Mouse (Mus musculus) cerebellum, adult 9-11 months (tissue): ENCODE measurements around the gene Gm20662.
A peak's percentile ranks its signal among the peaks of the same experiment; 100 is the strongest.

ENCODE experiments used
- DNase-seq: peaks from one replicate; pipeline ENCODE4 v3.0.0; 2022

The Gm20662 gene

DNA sequence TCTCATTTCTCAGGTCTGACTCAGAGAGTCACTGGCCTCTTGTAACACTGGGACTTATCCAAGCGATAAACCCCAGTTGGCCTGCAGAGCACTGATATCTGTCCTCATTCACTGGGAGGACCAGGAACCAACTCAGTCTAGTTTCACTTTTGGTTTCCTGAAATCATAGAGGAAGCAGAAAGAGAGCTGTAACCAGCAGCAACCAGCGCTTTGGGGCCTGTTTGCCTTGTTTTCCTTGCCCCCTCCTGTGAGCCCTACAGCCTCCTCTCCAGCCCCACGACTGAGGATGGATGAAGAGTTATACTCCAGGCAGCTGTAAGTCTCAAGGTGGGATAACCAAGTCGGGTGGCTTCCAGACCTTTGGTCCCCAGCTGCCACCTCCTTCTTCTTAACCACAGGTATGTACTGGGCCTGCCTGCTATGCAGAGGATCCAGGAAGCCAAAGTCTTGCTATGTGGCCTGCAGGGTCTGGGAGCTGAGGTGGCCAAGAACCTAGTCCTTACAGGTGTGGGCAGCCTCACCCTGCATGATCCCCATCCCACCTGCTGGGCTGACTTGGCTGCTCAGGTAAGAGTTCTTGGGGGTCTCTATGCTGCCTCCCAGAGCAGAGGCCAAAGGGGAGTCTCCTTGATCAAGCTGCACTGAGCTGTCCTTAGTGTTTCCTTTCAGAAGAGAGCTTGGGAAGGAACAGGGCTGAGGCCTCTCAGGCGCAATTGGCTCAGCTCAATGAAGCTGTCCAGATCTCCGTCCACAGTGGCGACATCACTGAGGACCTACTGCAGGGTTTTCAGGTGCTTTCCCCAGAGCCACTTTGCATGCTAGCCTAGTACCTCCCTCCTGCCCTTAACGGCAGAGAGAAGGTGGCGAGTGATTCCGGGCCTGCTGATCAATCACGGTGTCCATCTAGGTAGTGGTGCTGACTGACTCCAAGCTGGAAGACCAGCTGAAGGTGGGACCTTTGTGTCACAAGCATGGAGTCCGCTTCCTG lies 20.5 kb upstream of the Gm20662 start, which contains the start of gene Uba7:
TSS of gene Uba7 (plus strand) at position 107 of the 988 bp plus-strand sequence.
- DNase-seq, result no peak

DNA sequence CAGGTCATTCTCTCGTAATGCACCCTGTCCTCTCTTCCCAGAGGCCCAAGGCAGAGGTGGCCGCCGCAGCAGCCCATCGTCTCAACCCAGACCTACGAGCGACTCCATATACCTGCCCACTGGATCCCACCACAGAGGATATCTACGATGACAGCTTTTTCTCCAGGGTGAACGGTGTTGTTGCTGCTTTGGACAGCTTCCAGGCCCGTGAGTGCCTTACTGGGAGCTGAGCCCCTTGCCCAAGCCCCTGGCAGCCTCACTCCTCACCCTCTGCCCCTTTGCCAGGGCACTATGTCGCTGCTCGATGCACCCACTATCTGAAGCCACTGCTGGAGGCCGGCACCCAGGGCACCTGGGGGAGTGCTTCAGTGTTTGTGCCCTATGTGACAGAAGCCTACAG lies 17.3 kb upstream of the Gm20662 start:
- DNase-seq, result no peak

DNA sequence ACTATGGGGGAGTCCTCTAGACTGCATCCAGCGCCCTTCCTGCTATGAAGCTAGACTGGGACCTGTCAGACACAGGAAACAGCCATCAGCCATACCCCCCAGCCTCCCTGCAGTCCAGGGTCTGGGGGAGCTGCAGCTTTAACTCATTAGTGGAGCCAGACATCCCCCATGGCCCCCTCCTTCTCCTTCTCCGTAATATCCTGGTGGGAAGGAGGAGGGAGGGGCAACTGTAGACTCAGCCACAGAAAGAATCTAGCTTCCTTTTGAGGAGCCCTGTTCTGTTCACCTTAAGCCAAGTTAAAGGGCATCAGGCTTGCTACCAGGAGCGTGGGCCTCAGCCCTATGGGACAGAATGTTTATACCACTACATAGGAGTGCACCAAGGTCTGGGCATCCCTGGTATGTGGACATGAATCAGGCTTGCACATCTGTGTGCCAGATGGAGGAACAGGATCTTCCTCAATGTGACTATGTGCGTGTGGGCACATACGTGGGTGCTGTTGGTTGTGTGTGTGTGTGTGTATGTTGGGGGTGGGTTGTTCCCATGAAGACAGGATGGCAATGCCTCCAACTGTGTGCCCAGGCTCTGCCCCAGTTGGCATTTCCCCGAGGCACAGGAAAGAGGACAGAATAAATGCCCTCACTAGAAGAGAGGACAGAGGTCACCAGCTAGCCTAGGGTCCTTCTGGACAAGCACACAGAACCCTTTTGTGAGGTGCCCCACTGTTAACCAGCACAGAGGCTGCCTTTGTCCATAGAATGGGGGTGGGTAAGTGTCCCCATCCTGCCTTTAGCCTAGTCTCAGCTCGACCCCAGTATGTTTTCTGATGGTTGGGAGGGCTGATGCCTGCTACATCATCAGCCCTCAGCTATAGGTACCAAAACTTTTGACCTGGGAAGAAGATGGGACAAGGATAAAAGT lies 14.2 kb upstream of the Gm20662 start:
- no peak for DNase-seq

DNA sequence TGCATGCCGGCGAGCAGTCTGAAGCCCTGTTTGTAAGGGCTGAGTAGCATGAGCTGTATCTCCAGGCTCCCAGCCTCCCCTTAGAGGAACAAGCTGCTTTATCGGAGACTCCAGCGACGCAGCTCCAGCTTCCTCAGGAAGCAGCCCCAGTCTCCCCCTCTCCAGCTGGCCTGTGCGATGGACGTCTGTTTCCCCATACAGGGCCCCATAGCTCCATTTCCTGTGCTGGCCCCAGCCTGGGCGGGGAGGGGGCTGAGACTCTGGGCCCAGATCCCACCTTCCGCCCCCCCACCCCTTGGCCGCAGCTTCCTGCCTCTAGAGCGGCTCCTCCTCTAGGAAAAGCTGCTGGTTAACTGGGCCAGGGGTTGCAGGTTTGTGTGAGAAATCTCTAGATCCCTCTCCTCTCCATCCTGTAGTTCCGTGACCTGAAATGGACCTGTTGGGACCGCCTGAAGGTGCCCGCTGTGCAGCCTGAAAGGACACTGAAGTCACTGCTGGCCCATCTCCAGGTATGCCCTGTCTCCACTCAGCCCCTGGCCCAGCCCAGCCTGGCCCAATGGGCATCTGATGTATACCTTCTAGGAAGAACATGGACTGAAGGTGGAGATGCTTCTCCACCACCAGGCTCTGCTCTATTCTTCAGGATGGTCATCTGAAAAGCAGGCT lies 13.3 kb upstream of the Gm20662 start, which contains the start of gene Gm20661:
TSS of gene Gm20661 (plus strand) at position 378 of the 666 bp plus-strand sequence.
- DNase-seq, result no peak

DNA sequence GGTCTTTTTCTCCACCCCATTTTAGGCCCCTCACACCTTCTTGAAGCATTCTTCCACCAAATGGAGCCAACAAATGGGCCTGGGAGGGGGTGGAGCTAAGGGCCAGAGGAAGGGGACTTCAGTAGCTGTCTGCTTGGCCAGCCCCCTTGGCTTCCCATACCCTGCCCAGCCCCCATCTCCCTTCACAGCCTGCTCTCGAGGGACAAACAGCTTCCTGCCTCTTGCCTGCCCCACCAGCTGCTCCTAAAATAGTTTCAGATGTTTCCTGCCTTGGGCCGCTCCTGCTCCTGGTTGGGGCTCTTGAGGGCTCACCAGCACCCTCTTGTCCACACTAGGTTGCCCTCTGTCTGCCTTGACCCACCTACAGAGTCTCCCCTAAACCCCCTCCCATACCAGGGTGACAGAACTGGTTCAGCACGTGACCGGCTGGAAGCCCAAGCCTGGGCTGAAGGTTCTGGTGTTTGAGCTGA lies 12.7 kb upstream of the Gm20662 start:
- DNase-seq, result peak; percentile 33

DNA sequence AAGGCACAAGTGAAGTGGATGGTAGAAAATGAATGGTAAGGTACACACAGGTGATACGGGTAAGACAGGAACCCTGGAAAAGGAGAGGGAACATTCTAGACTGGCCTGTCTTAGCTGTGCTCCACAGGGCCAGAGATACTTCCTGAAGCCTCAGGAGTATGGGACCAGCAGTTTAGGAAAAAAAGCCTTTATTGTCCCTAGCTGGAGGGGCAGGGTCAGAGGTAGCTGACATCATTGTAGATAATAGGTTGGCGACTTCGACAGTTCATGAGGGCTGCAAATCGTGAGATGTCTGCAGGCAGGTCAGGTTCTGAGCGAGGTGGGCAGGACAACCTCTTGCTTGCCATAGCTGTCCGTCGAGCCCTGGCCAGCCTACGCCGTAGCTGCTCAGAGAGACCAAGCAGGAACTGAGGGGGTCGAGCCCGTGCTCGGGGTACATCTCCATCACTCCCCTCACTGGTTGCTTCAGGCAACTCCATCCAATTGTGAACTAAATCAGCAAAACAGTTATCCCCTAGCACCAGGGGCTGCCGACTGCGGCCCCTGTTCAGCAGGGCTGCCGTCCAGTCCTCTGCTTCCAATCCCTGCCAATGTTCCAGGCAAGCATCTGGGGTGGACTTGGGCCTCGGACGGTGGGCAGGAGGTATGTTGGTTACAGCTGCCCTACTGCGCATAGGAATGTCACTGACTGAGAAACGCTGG lies 11.9 kb upstream of the Gm20662 start:
- no peak for DNase-seq

DNA sequence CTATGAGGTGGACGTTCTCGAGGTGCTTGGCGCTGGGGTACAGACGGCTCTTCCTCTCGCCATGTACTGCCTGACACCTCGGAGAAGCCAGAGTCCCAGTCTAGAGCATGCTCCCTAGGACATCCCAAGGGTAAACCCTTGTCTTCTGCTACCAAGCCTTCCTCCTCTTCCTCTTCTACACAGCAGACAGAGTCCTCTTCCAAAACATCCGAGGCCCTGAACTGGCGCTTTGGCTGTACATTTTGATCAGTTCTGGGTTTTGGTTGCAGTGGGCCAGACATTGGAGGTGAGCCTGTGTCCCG lies 11.4 kb upstream of the Gm20662 start:
- no peak for DNase-seq

DNA sequence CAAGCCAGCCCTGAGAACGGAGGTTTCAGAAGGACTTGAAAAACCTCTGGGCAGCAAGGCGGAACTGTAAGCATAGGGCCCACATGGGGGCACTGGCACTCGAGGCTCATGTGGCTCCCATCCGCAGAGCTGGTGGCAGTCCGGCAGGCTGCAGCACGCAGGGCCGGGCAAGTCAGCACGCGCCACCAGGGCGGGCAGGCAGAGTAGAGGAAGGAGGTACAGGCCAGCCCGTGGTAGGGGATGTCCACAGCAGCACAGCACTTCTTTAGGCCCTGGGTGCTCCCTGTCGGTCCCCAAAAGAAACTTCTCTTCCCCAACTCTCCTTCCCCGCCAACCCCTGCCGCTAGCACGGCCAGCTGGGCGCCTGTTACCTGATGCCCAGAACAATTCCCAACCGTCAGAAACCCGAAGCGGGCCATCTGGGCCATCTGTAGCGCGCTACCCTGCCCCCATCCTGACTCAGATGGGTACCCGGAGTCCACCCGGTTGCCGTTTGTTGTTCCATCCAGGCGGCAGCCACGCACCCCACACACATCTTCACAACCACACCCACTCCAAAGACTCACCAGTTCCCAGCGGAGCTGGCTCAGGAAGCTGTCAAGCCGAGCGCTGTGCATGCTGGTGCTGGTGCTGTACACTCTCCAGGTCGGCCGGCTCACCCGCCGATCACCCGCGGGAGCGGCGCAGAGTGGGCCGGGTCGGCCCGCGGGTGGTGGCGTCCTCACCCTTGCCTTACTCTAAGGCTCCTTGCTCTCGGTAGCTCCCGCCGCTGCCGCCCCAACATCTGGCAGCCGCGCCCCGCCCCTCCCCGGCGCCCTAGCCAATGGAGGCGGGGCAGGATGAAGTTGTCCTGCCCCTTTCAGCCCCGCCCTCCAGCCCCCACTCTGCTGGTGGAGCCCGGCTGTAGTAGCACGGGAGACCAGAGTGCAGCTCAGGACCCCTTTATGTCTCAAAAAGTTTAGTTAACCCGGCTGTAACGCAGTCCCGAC lies 10.7 kb upstream of the Gm20662 start, which contains the start of gene Inka1:
TSS of gene Inka1 (minus strand) at position 749 of the 989 bp plus-strand sequence.
- DNase-seq, result peak; percentile 70

DNA sequence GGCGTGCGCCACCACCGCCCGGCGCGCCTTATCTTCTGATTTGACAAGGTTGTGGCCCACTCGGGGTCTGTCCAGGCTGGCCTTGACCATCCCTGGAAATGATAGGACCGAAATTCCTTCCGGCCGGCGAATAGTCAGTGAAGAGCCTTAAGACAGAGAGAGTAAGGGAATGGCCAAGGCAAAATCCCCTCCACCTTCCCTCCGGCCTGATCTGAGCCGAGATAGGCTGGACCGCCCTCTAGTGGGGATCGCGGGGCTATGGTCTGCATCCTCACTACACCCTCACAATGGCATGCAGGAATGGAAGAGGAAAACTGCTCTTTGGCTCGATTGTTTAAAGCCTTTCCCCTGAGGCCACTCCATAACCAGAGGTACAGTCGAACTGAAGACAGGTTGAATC lies 9.8 kb upstream of the Gm20662 start:
- peak; percentile 77 for DNase-seq

DNA sequence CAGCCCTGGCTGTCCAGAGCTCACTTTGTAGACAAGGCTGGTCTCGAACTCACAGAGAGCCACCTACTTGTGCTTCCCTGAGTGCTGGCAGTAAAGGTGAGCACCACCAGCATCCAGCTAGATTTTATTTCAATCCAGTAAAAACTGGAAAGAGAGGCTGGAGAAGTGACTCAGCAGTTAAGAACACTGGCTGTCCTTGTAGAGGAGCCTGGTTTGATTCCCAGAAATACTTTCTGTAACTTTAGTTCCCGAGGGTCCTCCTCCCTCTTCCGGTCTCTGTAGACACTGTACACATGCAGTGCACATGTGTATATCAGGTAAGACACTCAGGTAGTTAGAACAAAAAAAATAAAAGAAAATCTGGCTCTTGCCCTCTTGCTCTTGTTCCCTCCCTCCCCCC lies 8.2 kb upstream of the Gm20662 start:
- no peak for DNase-seq

DNA sequence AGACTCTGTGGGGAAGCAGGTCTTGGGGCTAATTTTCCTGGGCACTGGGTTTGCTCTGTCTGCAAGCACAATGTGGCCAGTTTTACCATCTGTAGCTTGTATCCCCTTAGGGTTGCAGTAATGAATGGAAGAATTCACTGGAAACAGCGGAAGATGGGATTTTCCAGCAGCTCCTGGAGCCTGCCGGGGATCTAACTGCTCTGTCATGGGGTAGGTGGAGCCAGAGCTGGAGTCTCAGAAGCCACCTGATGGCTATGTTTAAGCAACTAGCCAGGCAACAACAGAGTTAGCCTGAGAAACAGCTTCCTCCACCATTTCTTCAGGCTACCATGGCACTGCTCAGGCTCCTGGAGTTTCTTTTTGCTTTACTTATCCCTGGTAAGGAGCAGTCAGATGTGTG lies 4.0 kb upstream of the Gm20662 start, which contains the start of gene Cdhr4:
TSS of gene Cdhr4 (plus strand) at position 301 of the 400 bp plus-strand sequence.
- DNase-seq, result no peak

DNA sequence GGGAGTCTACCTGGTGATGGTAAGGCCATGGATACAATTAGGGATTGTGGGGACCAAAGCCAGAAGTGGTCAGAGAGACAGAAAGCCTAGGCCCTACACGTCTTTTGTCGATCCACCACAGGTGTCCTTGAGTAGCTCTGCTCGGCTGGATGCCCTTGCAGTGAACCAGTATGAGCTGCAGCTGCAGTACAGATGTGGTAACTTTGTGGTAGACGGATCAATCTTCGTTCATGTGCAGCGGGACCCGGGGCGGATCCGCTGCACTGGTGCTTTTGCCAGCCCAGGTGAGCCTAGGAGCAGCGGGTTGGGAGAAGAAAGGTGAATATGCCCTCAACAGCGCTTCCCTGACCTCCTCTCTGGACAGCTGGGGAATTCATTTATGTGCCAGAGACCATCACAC lies 3.1 kb upstream of the Gm20662 start:
- no peak for DNase-seq

DNA sequence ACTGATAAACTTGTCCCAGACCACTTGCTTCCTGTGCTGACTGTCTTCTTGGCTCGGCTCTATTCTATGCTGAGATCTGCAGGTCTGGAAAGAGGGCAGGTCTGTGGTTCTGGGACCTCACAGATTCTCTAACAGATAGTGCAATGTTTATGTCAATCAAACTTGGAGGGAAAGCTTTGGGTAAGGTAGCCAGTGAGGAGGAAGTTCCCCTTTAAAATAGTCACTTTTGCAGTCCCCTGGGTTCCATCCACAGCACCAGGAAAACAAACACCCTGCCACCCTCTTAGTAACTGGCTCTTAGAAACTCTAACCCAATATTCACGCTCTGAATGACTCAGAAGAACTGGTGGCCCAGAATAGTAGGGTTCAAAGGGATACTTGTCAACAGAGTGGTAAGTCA lies 1.7 kb upstream of the Gm20662 start:
- DNase-seq, result no peak

DNA sequence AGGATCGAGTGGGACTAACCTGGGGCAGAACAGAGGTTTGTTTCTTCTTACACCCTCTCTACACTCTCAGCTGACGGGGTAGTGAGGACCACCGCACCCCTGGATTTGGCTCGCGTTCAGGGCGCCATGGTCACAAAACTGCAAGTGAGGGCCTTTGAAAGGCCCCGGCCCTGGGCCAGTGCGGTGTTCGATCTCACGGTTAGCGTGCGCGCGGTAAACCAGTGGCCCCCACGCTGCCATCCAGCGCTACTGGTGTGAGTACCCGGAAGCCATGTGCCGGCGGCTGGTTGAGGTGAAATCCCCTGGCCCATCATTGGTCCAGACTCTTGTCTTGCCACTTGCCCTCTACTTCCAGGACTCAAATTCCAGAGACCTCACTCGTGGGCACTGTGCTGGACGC lies 636 bp upstream of the Gm20662 start:
- DNase-seq, result no peak

DNA sequence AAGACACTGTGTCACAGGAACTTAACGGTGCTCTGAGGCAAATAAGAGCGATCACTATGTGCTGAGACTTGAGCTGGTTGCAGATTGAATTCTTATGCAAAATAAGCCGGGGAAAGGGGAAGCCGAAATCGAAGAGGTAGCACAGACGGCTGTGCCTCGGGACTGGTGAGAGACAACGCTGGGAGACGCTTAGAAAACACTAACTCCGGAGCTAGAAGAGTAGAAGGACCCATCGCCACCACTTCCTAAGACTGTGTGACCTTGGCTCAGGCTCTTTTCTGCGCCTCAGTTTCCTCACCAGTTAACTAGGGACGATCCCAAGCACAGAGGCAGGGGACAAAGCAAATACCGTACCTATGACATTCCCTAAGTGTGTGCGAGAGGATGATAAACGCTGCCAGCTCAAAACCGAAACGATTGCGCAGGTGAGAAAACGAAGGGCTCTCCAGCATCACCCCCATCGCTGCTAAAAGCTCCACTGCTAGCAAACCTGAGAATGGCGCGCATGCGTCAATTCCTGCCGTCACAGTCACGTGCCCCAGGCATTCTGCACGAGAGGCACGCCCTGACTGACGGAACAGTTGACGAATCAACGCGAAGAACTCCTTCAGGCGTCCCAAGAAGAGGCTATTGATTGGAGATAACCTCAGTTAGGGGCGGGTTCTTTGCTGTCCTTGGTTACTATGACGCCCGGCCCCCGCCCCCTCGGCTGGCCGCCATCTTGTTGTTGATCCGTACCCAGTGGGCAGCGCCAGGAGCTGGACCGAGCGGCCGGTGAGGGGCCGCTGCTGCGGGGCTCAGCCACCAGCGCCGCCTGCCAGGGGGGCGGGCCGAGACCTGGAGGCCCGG lies 6.0 kb downstream of the Gm20662 start, which contains the start of gene Ip6k1:
TSS of gene Ip6k1 (plus strand) at position 580 of the 849 bp plus-strand sequence.
- DNase-seq, result peak; percentile 100

DNA sequence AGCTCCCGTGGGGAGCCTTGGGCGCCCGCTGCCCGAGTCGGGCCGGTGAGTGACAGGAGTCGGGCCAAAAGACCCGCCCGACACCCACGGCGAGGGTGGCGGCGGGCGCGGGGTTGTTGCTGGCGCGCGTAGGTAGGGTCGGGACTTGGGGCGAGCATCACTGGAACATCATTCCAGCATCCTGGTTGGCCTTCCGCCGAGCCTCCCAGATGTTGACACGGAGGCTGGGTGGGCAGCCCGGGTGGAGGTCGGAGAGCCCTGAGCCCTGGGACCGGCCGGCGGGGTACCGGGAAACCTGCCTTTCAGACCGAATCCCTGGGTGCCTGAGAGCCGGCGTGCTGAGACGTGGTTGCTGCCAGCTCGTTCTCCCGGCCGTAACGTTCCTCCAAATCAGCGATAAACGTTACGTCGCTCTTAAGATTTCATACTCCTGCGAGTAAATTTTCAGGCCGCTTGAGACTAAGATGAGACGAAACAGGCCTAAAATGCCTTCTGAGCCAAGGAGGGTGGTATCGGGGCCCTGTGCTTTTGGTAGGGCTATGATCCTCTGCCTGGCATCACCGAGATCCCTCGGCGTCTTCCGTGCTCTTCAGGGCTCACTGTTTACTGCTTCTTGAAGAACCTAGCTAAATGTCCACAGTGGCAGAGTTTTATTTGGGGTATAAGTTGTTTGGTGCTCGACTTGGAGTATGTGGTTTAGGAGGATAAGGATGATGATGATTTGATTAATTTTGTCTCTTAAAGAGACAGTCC lies 6.8 kb downstream of the Gm20662 start:
- no peak for DNase-seq

DNA sequence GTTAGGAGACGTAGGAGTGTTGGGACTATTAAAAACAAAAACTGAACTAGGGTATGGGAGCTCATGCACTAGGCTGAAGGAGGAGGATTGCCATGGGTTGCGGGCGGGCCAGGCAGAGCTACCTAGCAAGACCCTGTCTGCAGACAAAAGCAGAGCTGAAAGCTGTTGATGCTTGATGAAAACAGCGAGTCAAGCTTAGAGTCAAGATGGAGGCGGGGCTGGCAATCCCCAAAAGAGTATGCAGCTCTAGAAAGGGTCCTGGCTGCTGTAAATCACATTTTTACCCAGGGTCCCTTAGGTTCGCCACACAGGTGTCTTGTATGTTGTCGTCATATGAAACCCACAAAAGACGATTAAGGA lies 7.4 kb downstream of the Gm20662 start:
- no peak for DNase-seq

DNA sequence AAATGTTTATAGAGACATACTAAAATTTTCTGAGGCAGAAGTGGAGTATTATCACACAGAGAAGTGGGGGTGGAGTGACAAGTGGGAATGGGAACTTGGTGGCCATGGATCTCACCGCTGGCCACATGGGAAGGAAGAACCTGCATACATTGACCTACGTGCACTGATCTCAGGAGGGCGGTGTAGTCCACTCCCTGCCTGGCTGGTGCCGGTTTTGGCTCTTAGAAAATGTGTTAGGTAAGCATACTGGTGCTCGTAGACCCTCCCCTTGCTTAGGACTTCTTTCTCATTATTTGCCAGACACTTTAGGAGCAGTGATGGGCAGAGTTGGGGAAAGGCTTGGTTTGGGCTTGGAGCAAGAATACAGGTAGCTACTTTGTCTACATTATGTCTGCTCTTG lies 11.9 kb downstream of the Gm20662 start:
- DNase-seq, result no peak

DNA sequence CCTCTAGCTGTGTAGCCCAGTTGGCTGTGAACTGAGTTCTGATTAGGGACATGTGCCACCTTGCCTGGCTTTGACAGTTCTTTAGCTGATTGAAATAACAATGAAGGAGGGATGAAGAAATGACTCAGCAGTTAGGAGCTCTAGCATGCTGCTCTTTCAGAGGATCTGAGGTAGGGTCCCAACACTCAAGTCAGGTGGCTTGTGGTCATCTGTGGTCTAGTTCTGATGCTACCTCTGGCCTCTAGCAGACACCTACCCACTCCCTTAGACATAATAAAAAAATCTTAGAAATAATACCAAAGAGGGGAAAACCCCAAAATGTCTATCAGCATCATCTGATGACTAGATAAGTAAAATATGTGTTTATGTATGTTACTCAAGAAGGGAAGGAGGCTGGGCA lies 14.2 kb downstream of the Gm20662 start:
- DNase-seq, result no peak
